Mouse (Mus musculus): ENCODE measurements around the gene Slx4. TPM values are rescaled to one million over a fixed set of nuclear protein-coding genes. Genes with fewer than 3 reads are reported as not detected.

Slx4 gene
- polyA plus RNA-seq (2017; shearing (Covaris generic)): 51.6 TPM

DNA sequence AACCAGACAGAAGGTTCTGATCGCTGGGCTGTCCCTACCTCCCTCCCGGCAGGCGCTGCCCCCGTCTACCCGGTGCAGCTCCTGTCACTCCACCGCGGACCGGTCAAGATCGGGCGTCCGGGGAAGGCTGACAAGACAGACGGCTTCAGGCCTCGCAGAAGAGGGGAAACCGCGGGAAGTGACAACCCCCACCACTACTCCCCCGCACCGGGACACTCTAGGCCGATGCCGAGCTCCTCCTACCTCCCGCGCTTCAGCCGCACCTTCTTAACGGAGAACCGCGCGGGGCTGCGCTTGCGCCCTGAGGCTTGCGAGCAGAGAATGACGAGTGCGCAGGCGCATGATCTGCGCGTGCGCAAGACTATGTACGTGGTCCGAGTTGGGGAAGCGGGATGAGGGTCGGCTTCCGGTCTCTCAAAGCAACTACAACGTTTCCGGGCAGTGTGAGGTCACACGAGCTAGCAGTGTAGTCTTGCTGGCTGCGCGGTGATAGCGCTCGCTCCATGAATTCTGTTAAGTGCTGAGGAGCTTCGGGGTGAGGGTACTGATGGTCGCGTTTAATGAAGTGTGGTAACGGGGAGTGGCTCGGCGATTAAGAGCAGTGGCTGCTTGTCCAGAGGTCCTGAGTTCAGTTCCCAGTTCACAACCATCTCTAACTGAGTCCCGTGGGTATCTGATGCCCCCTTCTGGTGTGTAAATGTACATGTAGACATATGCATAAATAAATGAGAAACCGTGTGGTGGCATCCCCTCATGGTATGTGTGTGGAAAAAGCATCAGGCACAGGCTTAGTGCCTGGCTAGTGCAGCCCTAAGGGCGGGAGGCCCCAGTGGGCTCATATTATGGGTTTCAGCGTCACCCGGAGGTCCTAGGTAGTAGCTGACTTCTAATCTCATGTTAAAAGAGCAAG, at the start of gene Slx4:
TSS of gene Slx4 (minus strand) at position 282 of the 910 bp plus-strand sequence.

DNA sequence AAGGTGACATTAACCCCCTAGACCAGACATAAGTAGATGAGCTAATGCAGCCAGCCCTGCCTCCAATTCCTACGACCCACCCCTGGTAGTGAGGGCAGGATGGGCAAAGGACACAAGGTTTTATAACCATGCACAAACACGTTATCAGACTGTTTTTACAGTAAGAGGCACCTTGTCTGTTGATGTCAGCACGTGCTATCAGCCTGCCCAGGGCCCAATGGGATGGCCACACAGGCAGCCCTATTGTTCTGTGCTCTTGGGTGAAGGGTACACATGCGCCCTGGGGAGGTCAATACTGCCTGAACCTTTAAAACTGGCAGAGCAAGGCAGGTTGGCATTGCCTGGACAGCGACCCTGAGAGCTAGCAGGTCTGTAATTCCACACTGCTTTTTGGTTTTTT, 33.2 kb upstream of the Slx4 start, which contains the start of gene Dnase1:
TSS of gene Dnase1 (plus strand) at position 136 of the 400 bp plus-strand sequence.

DNA sequence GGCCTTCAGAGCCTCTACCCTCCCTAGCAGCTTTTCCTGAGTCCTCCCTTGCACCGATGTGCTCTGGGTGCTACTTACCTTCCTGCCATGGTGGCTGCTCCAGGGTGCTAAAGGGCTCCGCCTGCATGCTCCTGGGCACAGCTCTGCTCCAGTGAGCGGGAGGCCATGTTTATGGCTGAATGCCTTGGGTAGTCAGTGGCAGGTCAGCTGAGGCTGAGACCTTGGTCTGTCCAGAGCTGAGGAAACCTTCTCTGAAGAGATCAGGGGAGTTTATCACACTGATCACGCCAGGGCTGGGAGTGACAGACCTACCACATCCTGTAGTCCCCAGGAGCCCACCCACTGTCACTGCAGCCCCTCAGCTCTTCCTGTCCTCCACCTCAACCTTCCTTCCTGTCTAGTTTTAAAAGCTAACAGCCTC, 27.3 kb downstream of the Slx4 start, which contains the start of gene Nlrc3:
TSS of gene Nlrc3 (minus strand) at position 382 of the 421 bp plus-strand sequence.

Other genes with a start within 250 kb of the Slx4 start
- gene Olfr15, start 172.9 kb downstream of the Slx4 start, polyA plus RNA-seq (2017; shearing (Covaris generic)): not detected
- 1.5 TPM for gene Zfp174, start 156.5 kb downstream of the Slx4 start, polyA plus RNA-seq (2017; shearing (Covaris generic))
- 151 TPM for gene Naa60, start 131.4 kb downstream of the Slx4 start, polyA plus RNA-seq (2017; shearing (Covaris generic))
- 15.8 TPM for gene Zfp597, start 119.2 kb downstream of the Slx4 start, polyA plus RNA-seq (2017; shearing (Covaris generic))
- gene Gm20695, start 119.1 kb downstream of the Slx4 start, polyA plus RNA-seq (2017; shearing (Covaris generic)): 2.4 TPM
- gene 1700037C18Rik, start 95.1 kb downstream of the Slx4 start, polyA plus RNA-seq (2017; shearing (Covaris generic)): 12.4 TPM
- gene Cluap1, start 95.0 kb downstream of the Slx4 start, polyA plus RNA-seq (2017; shearing (Covaris generic)): 47.0 TPM
- 92.7 TPM for gene Nlrc3, start 27.1 kb downstream of the Slx4 start, polyA plus RNA-seq (2017; shearing (Covaris generic))
- gene Dnase1, start 33.2 kb upstream of the Slx4 start, polyA plus RNA-seq (2017; shearing (Covaris generic)): 6.0 TPM
- 74.8 TPM for gene Trap1, start 74.1 kb upstream of the Slx4 start, polyA plus RNA-seq (2017; shearing (Covaris generic))
- 24.0 TPM for gene Crebbp, start 210.2 kb upstream of the Slx4 start, polyA plus RNA-seq (2017; shearing (Covaris generic))

All from CD4-positive, CD25-positive, alpha-beta regulatory T cell, adult 9 weeks (primary cell).